Mouse (Mus musculus): Measurements from ENCODE around the gene Rbfox1.

Rbfox1 gene

DNA sequence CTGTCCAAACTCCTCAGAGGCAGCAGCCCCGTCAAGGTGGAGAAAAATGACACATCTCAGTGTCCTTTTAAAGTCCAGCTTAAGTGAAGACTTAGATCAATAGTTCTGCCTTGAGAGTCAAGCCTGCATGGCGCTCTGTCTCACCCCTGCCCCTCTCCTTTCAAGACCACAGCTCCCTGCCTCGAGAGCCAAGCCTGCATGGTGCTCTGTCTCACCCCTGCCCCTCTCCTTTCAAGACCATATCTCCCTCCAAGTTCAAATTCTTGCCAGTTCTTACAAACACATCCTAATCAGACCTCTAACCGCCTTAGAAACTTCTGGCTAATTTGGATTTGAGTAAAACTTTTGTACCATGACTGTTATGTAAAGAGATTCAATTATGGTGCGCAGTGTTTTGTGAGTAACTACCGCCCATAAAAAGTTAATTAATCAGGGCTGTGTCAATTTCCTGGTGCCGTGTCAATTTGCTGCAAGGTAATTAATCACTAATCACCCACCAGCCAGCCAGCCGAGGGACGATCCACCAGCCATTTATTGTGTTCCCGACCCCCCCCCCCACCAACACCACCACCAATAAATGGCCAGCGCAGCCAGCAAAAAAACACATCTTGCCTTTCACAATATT lies 1461.0 kb downstream of the Rbfox1 start:
- no peak for DNase-seq (ENCODE audit: low read depth in 1 of 2, low spot score in 2 of 2)

DNA sequence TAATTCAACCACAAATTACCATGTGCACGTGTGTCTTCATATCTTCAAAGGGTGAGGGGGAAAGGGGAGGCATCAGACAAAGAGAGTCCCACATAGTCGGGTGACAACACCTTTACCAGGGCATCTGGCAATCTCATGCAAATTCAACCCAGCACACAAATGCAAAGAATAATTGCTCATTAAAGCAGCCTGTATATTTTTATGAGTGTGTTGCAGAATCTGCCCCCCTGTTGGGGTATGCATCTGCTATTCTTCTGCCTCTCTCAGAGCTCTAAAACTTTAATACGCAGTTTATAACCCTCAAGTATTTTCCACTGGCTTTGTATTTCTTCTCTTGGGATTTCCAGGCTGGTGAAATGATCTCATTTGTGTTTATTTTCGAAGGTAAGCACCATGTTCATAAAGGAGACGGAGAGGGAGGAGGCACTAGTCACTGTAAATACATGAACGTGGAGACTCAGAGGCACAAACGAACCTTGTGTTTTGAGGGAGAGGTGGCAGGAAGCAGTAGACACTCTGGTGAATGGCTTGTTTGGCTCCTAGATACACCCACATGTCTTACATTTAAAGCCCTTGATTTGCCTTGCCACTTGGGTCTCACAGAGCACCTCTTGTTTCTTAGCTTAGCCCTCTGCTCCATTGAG lies 1462.5 kb downstream of the Rbfox1 start:
- DNase-seq (ENCODE audit: low read depth in 1 of 2, low spot score in 2 of 2) = no peak

DNA sequence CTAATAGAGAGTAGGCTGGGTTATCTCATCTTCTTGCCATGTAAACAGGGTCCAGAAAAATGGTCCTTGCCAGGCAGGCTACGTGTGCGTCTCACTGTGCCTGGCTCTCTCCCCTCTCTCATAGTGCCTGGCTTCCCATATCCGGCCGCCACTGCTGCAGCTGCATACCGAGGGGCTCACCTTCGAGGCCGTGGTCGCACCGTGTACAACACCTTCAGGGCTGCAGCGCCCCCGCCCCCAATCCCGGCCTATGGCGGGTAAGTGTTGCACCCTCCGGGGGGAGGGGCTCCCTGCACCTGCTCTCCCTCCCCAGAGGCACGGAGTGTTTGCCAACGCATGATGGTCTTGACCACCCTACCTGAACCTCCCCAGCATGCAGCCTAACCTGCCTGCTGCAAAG lies 1467.7 kb downstream of the Rbfox1 start:
- DNase-seq (ENCODE audit: low read depth in 1 of 2, low spot score in 2 of 2) = no peak

DNA sequence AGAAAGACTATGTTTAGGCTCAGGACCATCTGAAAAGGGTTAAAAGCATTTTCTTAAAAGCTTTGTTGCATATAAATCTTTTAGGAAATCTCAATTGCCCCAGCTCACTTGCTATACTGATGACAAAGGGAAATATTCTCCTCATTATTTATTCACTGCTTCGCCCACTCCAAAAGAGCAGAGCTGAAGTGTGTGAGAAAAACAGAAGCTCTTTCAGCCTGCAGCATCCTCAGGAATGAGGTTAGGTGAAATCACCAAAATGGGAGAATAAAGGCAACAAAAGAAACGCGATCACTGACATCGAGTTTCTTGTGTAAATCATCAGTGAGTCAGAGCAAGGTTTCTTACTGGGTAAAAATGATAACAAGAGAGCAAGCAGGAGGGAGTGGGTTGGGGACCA lies 1469.0 kb downstream of the Rbfox1 start:
- DNase-seq (ENCODE audit: low read depth in 1 of 2, low spot score in 2 of 2) = no peak

DNA sequence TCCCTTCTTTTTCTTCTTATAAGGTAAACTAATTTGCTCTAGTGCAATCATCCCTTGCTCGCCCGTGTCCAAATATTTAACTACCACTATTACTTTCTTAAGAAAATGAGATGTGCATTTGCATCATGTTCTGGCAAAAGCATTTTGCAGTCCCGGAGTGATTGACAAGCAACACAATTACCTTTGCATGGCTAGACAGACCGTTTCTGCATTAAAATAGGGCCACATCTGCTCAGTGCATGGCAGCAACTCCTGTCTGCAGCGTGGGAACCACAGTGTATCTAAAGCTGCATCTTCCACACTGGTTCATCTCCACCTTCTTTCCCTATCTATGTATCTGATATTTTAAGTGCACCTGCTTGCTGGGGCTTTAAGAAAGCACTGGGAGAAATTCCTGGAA lies 1473.9 kb downstream of the Rbfox1 start:
- DNase-seq (ENCODE audit: low read depth in 1 of 2, low spot score in 2 of 2) = no peak

DNA sequence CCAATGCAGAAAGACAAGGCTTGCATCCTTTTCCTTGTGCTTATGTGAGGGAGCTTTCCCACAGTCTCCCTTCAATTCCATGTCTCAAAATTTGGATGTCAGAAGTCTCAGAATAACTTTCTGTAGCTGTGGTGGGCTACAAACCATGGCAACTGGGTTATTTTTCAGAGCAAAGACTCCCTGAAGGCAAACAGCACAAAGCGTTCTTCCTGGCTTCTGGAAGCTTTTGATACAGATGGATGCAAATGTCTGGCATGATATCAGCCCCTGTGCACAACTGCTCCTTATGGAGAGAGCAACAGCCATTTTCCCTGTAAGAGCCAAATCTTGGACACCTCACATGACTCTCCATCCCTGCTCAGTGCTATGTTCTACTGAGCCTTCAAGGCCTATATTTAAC lies 1475.6 kb downstream of the Rbfox1 start:
- no peak for DNase-seq (ENCODE audit: low read depth in 1 of 2, low spot score in 2 of 2)

DNA sequence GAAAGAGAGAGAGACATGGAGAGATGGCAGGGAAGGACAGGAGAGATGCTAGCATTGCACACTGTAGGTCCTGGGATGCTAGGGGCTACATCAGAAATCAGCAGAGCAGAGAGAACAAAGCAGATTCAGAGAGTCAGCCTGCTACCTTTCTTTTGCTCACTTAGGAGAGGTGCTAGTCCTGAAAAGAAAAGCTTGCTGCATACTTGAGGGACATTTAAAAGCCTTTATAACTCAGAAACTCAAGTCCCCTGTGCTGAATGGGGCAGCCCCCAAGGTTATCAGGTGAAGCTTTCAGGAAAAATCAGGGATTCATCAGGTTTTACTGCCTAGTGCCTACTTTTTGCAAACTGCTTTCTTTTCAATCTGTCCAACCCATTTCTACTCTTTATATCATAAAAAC lies 1480.7 kb downstream of the Rbfox1 start:
- DNase-seq (ENCODE audit: low read depth in 1 of 2, low spot score in 2 of 2) = no peak

DNA sequence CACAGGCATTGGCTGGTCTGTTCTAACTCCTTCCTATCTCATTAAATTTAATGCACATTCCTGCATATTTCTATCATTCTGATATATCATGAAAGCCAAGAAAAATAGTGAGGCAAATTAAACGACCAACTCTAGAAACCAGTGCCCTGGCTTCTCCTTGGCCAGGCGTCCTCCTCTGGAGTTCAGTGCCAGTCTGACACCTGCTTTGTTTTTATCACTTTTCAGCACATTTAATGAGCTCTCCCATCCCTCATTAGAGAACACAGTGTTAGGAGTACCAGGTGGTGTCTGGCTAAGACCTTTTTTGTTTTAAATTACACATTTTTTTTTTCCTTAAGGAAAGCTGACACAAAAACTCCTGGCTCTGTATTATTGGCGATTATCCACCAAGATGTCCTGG lies 1489.0 kb downstream of the Rbfox1 start:
- DNase-seq (ENCODE audit: low read depth in 1 of 2, low spot score in 2 of 2) = no peak

DNA sequence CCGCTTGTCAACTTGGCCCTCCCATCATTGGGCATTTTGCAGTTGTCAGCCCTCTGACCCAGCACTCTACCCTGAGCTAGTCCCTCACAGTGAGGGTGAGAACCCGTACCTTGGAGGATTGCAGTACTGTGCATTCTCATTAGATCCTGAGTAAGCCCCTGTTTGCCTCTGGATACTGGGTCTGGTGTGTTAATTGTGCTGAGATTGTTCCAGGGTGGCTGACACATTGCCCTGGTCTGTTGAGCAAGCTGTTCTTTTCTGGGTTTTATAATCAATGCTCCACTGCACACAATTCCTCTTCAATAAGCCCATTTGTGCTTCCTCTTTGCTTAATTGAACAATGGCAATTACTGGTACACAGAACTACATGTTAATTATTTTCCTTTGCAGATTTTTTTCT lies 1489.5 kb downstream of the Rbfox1 start:
- DNase-seq (ENCODE audit: low read depth in 1 of 2, low spot score in 2 of 2) = no peak

DNA sequence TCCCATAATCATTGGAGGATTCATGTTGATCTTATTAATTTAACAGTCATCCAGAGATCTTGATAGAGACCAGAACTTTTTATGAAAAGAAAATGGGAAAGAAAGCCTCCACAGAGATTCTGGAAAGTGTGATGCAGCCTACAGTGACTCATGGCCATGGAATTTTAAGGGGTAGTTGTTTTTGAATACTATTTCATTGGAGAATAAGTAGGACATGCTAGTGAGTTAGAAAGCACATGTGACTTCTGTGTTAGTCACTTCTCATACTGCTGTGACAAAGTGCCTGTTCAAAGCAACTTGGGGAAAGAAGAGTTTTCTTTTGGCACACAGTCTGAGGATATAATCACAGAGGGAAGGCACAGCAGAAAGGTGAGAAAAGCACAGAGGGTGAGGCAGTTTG lies 1510.9 kb downstream of the Rbfox1 start:
- no peak for DNase-seq (ENCODE audit: low read depth in 1 of 2, low spot score in 2 of 2)

DNA sequence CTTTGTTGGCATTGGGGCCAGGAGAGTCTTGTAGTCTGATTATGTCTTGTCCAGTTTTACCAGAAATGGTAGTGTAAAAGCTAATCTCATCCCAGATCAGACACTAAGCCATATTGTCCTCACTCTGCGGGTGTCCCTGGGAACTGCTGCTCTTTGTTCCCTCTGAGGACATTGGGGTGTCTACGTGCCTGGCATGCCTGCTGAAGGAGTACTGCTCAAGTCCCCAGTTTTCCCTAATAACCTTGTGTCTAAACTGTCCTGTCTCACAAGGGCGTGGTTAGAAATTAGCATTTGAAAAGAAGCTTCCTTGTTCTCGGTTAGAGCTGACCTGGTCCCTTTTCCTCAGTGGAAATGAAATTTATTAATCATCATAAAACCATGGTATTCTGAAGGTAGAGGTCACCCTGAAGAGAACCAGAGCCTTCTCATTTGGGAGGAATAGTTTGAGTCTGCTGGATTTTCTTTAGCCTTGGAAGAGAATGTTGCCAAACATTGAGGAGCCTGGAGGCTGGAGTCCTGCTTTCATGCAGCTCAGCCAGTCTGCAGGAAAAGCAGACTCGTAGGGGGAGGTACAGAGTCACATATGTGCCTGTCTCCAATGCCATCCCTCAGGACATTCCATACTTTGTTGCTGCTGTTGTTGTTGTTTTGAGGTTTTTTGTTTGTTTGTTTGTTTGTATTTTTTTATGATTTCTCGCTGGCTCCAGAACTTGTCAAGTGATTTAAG lies 1519.8 kb downstream of the Rbfox1 start:
- no peak for DNase-seq (ENCODE audit: low read depth in 1 of 2, low spot score in 2 of 2)

DNA sequence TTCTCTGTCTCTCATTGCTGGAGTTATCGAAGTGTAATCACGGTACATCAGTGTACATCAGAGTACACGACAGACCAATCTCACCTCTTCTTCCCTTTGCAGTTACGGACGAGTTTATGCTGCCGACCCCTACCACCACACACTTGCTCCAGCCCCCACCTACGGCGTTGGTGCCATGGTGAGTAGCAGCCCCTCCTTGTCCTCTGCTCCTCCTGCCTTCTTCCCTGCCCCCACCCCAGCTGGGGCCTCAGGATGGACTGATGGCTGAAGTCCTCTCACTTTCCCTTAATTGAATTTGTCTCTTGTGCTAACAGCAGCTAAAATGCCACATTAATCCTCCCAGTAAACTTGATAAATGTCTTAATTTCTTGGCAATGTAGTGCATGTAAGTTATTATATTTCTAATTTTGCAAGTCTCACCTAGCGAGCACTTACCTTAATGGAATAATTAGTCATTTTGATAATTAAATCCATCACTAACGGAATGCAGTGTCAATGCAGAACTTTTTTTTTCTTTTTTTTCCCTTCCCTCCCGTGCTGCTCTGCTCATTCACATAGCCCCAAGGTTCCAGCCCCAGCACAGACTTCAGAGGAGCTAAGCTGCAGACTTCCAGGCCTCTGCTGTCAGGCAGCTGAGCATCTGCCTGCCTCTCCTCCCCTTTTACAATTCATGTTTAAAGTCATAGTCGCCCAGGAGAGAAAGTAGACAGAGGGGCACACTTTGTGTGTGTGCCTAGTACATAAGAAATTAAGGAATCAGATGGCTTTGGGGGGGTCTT lies 1522.9 kb downstream of the Rbfox1 start:
- DNase-seq (ENCODE audit: low read depth in 1 of 2, low spot score in 2 of 2) = no peak

DNA sequence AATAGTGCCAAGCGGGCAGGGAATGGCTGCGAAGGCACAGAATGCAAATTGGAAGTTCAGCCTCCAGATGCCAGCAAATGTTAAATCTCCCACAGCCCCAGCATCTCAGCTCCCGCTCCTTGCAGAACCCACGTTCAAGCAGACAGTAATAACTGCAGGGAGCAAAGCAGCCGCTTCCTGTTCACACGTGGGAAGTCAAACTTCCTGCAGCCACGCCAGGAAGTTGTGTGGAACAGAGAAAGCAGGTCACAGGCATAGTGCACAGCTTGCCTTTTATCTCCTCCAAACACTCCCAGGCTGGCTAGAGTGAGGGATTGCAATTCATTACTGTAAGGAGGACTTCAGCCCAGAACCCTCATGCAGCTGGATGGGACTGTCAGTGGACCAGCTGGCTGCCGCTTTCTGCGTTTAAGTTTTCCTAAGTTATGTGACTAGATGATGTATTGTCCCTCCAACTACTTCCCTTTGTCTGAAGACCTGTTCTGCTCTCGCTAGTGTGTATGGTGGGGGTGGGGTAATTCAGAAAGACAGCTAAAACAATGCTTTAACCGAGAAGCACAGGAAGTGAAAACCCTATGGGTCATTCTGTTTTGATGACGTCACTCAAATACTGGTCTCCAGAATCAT lies 1534.6 kb downstream of the Rbfox1 start:
- DNase-seq (ENCODE audit: low read depth in 1 of 2, low spot score in 2 of 2) = no peak

DNA sequence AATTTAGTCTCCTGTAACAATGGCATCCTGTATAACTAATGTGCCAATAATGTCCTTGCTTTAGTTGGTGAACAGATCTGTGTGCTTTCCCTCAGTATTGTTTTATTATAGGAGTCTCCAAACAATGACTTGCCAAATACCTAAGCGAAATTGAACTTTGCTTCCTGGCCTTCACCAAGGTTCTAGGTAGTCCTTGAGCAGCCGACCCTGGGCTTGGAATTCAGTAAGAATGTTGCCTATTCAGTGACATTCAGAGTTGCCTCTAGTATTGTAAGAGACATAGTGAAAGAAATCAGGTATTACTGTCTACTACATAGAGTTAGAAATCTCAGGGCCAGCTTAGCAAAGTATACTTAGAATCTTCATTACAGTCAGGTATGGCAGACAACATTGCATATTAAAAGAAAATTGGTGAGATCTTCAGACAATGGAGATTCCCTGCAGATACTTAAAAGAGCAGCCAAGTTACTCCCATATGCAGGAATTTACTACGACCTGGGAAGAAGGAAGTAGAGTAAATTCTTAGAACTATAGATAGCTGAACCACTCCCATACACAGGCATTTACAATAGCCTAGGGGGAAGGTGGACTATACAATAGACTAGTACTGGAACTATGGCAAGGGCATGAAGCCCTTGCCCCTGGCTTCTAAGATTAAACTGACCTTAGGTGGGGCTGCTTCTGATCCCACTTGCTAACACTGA lies 1540.4 kb downstream of the Rbfox1 start:
- no peak for DNase-seq (ENCODE audit: low read depth in 1 of 2, low spot score in 2 of 2)

DNA sequence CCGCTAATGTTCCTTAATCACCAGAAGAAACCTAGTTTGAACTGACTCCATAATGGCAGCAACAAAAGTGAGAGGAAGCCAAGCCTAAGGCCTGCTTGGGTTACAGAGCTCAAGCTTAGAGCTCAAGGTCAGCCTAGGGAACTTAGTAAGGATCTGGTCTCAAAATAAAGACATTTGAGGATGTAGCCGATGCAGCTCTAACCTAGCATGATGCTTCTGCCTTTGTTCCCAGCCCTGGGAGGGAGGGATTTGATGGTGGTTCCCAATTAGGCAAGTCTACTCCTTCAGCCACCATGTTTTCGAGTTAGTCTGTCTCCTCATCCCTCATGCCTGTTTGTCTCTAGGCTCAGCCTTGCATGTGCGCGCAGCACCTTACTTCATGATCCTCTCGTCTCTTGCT lies 1548.1 kb downstream of the Rbfox1 start:
- no peak for DNase-seq (ENCODE audit: low read depth in 1 of 2, low spot score in 2 of 2)

DNA sequence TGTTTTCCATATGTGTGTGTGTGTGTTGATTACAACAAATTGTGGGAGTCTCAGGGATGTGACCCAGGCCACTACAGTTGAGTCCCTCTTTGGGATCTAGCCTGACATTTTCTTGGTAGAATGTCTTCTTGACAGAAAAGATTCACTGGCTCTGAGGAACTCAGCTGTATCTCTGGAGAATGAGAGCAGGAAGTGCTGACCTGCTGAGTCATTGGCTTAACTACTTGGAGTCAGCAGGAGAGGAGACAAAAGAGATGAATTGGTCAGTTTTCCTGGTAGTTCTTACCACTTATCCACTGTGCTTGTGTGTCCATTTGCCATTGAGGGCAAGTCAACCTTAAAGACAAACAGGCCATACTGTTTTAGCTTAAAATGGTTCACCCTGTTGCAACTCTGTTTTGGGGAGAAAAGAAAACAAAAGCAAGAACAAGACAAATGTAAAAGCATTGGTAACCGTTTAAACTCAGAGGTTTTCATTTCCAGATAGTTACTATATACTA lies 1561.7 kb downstream of the Rbfox1 start:
- DNase-seq (ENCODE audit: low read depth in 1 of 2, low spot score in 2 of 2) = no peak

DNA sequence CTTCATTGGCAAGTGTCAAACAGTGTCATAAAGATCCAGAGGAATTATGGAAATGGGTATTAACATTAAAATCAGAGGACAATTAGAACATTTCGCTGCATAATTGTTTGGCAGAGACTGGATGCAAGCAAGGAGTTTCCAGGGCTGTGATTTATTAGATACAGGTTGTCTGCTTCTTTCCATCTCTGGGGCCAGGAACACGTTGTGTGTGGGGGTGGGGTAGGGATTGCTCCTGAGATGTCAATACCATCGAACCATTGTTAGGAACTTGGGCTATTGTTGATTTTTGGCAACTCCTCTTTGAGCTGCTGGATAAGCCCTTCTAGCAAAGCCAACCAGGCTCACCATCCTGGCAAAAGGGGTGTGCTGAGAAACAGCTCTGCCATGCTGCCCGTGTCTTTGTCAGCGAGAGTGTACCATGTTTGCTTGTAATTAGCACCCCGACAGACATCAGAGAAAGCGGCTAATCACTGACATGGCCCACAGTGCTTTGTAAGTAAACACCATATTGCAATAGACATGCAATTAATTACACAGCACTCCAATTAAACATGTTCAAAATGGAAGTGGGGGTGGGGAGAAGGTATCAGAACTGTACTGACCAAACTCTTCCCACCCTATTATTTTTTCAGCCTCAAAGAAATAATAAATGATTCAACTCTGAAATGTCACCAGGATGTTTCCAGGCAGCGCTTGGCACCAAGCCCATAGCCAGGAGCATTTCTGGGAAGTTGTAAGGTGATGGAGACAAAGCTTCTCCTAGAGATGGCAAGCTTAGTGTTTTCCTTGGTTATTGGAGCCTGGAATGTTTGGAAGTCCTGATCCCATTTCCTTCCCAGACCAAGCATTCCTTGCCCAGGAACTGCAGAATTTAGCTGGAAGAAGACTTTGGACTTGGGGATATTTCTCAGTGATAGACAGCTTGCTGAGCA lies 1562.8 kb downstream of the Rbfox1 start:
- no peak for DNase-seq (ENCODE audit: low read depth in 1 of 2, low spot score in 2 of 2)

DNA sequence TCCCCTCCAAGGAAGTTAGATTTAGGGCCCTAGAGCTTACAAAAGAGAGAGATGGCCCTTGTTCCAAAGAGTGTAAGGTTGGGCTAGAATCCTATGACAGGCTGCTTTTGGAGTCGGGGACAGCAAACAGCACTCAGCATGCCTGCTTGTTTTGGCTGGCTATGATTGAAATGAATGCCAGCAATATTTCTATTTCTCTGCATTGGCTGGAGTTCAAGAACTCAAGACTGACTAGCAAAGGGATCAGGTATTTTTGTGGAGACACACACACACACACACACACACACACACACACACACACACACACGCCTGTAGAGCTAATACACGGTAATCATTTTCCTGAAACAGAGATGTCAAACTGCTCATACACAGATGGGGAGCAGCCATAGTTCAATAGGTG lies 1566.0 kb downstream of the Rbfox1 start:
- no peak for DNase-seq (ENCODE audit: low read depth in 1 of 2, low spot score in 2 of 2)

DNA sequence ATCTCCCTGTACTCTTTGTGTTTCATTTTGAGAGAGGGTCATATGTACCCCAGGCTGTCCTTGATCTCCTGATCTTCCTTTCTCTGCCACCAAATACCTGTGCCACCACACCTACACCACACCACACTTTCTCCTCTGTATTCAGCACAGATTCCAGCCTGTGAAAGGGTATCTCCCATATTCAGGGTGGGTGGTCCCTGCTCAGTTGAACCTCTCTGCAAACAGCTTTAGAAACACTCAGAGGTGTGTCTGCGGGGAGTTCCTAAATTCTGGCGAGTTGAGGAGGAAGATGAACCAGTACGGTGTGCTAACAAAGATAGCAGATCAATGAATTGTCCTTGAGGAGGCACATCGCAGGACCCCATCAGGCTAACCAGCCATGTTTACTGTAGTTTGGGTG lies 1572.4 kb downstream of the Rbfox1 start:
- DNase-seq (ENCODE audit: low read depth in 1 of 2, low spot score in 2 of 2) = no peak

All from monocyte, adult 2 months (primary cell).